Mouse (Mus musculus) inflammation-experienced regulatory T-cells, adult 6 months (primary cell): ENCODE data around the gene Astn1. TPM values are rescaled to one million over a fixed set of nuclear protein-coding genes. Genes with fewer than 3 reads are reported as not detected.

Experiments used
- polyA plus RNA-seq, 3 experiments: library from polyadenylated mRNA; unstranded; fragments of 100-300 nt; shearing (Covaris generic); gene quantifications; one replicate each; pipeline ENCODE4 v1.2.1; 2017

The Astn1 gene
- polyA plus RNA-seq, 3 experiments from 2014 or later, result not detected

Other genes with a start within 250 kb of the Astn1 start
- not detected for gene Brinp2, start 5.9 kb upstream of the Astn1 start, polyA plus RNA-seq